Mouse (Mus musculus): ENCODE data around the gene Olfr1245. TPM values are rescaled to one million over a fixed set of nuclear protein-coding genes. Genes with fewer than 3 reads are reported as not detected.
"Not testable (repeated sequence)": the region's sequence is repeated elsewhere in the genome, so short reads cannot be mapped to it uniquely, and the experiment has no call there.

The Olfr1245 gene
- polyA plus RNA-seq (2011; ENCODE audit: insufficient read length, low read depth, missing spikeins), result not detected in 2 replicates

GRCm38 (mm10) chr2:89578347-89578746, at the start of gene Olfr1245:
Gene Olfr1245 (minus strand): TSS chr2:89578447.
- no peak within 1 kb of the TSS for H3K27ac ChIP-seq (ENCODE audit: insufficient read depth, low read length)
- TF ChIP-seq CTCF (IDR thresholded peaks at IDR 0.05; ENCODE audit: borderline replicate concordance, insufficient read depth, low read length) (no peak), POLR2A (IDR thresholded peaks at IDR 0.05; ENCODE audit: low read depth, low read length) (no peak)
- no peaks in the 10 kb centered on the region for H3K4me1 ChIP-seq (ENCODE audit: control insufficient read depth, insufficient read depth, low read length)
- H3K4me3 ChIP-seq (ENCODE audit: insufficient read depth, low read length), result no peak within 1 kb of the TSS

- not testable (repeated sequence) for H3K4me1 ChIP-seq (ENCODE audit: control insufficient read depth, insufficient read depth, low read length); H3K4me3 ChIP-seq (ENCODE audit: insufficient read depth, low read length); H3K27ac ChIP-seq (ENCODE audit: insufficient read depth, low read length)
Observed at GRCm38 (mm10) chr2:89618145-89618544, 39.9 kb upstream of the Olfr1245 start, which contains the start of gene Olfr1248. Gene Olfr1248 (minus strand): TSS chr2:89618245.

- H3K27ac ChIP-seq (ENCODE audit: insufficient read depth, low read length), result no peak within 1 kb of the TSS
- H3K4me3 ChIP-seq (ENCODE audit: insufficient read depth, low read length), result no peak within 1 kb of the TSS
- no peaks in the 10 kb centered on the region for H3K4me1 ChIP-seq (ENCODE audit: control insufficient read depth, insufficient read depth, low read length)
- no peak for TF ChIP-seq CTCF (IDR thresholded peaks at IDR 0.05; ENCODE audit: borderline replicate concordance, insufficient read depth, low read length)
- TF ChIP-seq POLR2A (IDR thresholded peaks at IDR 0.05; ENCODE audit: low read depth, low read length), result no peak
Observed at GRCm38 (mm10) chr2:89614030-89614429, 35.8 kb upstream of the Olfr1245 start, which contains the start of gene Olfr1247. Gene Olfr1247 (minus strand): TSS chr2:89614130.

- Histone ChIP-seq H3K4me1 (ENCODE audit: control insufficient read depth, insufficient read depth, low read length) (no peaks in the 10 kb centered on the region), H3K4me3 (ENCODE audit: insufficient read depth, low read length) (no peak within 1 kb of the TSS), H3K27ac (ENCODE audit: insufficient read depth, low read length) (no peak within 1 kb of the TSS)
- no peak for TF ChIP-seq POLR2A (IDR thresholded peaks at IDR 0.05; ENCODE audit: low read depth, low read length)
- no peak for TF ChIP-seq CTCF (IDR thresholded peaks at IDR 0.05; ENCODE audit: borderline replicate concordance, insufficient read depth, low read length)
Observed at GRCm38 (mm10) chr2:89593057-89593456, 14.8 kb upstream of the Olfr1245 start, which contains the start of gene Olfr1246. Gene Olfr1246 (minus strand): TSS chr2:89593157.

- not testable (repeated sequence) for H3K27ac ChIP-seq (ENCODE audit: insufficient read depth, low read length); H3K4me3 ChIP-seq (ENCODE audit: insufficient read depth, low read length)
Observed at GRCm38 (mm10) chr2:89562706-89563105, 15.5 kb downstream of the Olfr1245 start.

GRCm38 (mm10) chr2:89544516-89544915, 33.7 kb downstream of the Olfr1245 start:
- TF ChIP-seq CTCF (IDR thresholded peaks at IDR 0.05; ENCODE audit: borderline replicate concordance, insufficient read depth, low read length) (no peak), POLR2A (IDR thresholded peaks at IDR 0.05; ENCODE audit: low read depth, low read length) (no peak)
- Histone ChIP-seq H3K4me1 (ENCODE audit: control insufficient read depth, insufficient read depth, low read length) (no peaks in the 10 kb centered on the region), H3K4me3 (ENCODE audit: insufficient read depth, low read length) (no peak overlapping the region), H3K27ac (ENCODE audit: insufficient read depth, low read length) (no peak overlapping the region)

More at GRCm38 (mm10) chr2:89562706-89563105, 15.5 kb downstream of the Olfr1245 start:
- not testable (repeated sequence) for H3K4me1 ChIP-seq (ENCODE audit: control insufficient read depth, insufficient read depth, low read length)

GRCm38 (mm10) chr2:89539923-89540322, 38.3 kb downstream of the Olfr1245 start:
- Histone ChIP-seq H3K4me1 (ENCODE audit: control insufficient read depth, insufficient read depth, low read length) (no peaks in the 10 kb centered on the region), H3K4me3 (ENCODE audit: insufficient read depth, low read length) (no peak overlapping the region)
- TF ChIP-seq CTCF (IDR thresholded peaks at IDR 0.05; ENCODE audit: borderline replicate concordance, insufficient read depth, low read length) (no peak), POLR2A (IDR thresholded peaks at IDR 0.05; ENCODE audit: low read depth, low read length) (no peak)

GRCm38 (mm10) chr2:89531387-89531786, 46.9 kb downstream of the Olfr1245 start, which contains the start of gene Olfr1243:
Gene Olfr1243 (minus strand): TSS chr2:89531487.
- Histone ChIP-seq H3K27ac (ENCODE audit: insufficient read depth, low read length) (no peak within 1 kb of the TSS), H3K4me3 (ENCODE audit: insufficient read depth, low read length) (no peak within 1 kb of the TSS), H3K4me1 (ENCODE audit: control insufficient read depth, insufficient read depth, low read length) (no peaks in the 10 kb centered on the region)
- TF ChIP-seq CTCF (IDR thresholded peaks at IDR 0.05; ENCODE audit: borderline replicate concordance, insufficient read depth, low read length) (no peak), POLR2A (IDR thresholded peaks at IDR 0.05; ENCODE audit: low read depth, low read length) (no peak)

More at GRCm38 (mm10) chr2:89539923-89540322, 38.3 kb downstream of the Olfr1245 start:
- no peak overlapping the region for H3K27ac ChIP-seq (ENCODE audit: insufficient read depth, low read length)

Other genes starting within 250 kb of the Olfr1245 start
- gene Olfr1232, start 248.8 kb downstream of the Olfr1245 start, polyA plus RNA-seq (2011; ENCODE audit: insufficient read length, low read depth, missing spikeins), result not detected in 2 replicates
- not detected in 2 replicates for gene Olfr1233, start 236.0 kb downstream of the Olfr1245 start, polyA plus RNA-seq (2011; ENCODE audit: insufficient read length, low read depth, missing spikeins)
- not detected in 2 replicates for gene Olfr1234, start 213.6 kb downstream of the Olfr1245 start, polyA plus RNA-seq (2011; ENCODE audit: insufficient read length, low read depth, missing spikeins)
- gene Olfr1238, start 168.8 kb downstream of the Olfr1245 start, polyA plus RNA-seq (2011; ENCODE audit: insufficient read length, low read depth, missing spikeins), result not detected in 2 replicates
- not detected in 2 replicates for gene Olfr1239, start 158.0 kb downstream of the Olfr1245 start, polyA plus RNA-seq (2011; ENCODE audit: insufficient read length, low read depth, missing spikeins)
- not detected in 2 replicates for gene Olfr1240, start 135.4 kb downstream of the Olfr1245 start, polyA plus RNA-seq (2011; ENCODE audit: insufficient read length, low read depth, missing spikeins)
- gene Olfr1241, start 91.3 kb downstream of the Olfr1245 start, polyA plus RNA-seq (2011; ENCODE audit: insufficient read length, low read depth, missing spikeins), result not detected in 2 replicates
- gene Olfr1242, start 80.1 kb downstream of the Olfr1245 start, polyA plus RNA-seq (2011; ENCODE audit: insufficient read length, low read depth, missing spikeins), result not detected in 2 replicates
- not detected in 2 replicates for gene Olfr1243, start 47.0 kb downstream of the Olfr1245 start, polyA plus RNA-seq (2011; ENCODE audit: insufficient read length, low read depth, missing spikeins)
- not detected in 2 replicates for gene Olfr1246, start 14.7 kb upstream of the Olfr1245 start, polyA plus RNA-seq (2011; ENCODE audit: insufficient read length, low read depth, missing spikeins)
- gene Olfr1247, start 35.7 kb upstream of the Olfr1245 start, polyA plus RNA-seq (2011; ENCODE audit: insufficient read length, low read depth, missing spikeins), result not detected in 2 replicates
- not detected in 2 replicates for gene Olfr1248, start 39.8 kb upstream of the Olfr1245 start, polyA plus RNA-seq (2011; ENCODE audit: insufficient read length, low read depth, missing spikeins)
- gene Olfr1249, start 56.5 kb upstream of the Olfr1245 start, polyA plus RNA-seq (2011; ENCODE audit: insufficient read length, low read depth, missing spikeins), result not detected in 2 replicates
- gene Olfr1250, start 83.0 kb upstream of the Olfr1245 start, polyA plus RNA-seq (2011; ENCODE audit: insufficient read length, low read depth, missing spikeins), result not detected in 2 replicates
- not detected in 2 replicates for gene Olfr1251, start 93.5 kb upstream of the Olfr1245 start, polyA plus RNA-seq (2011; ENCODE audit: insufficient read length, low read depth, missing spikeins)
- not detected in 2 replicates for gene Olfr1252, start 146.6 kb upstream of the Olfr1245 start, polyA plus RNA-seq (2011; ENCODE audit: insufficient read length, low read depth, missing spikeins)
- gene Olfr1253, start 178.6 kb upstream of the Olfr1245 start, polyA plus RNA-seq (2011; ENCODE audit: insufficient read length, low read depth, missing spikeins), result not detected in 2 replicates
- not detected in 2 replicates for gene Olfr1254, start 215.2 kb upstream of the Olfr1245 start, polyA plus RNA-seq (2011; ENCODE audit: insufficient read length, low read depth, missing spikeins)
- not detected in 2 replicates for gene Olfr1255, start 233.6 kb upstream of the Olfr1245 start, polyA plus RNA-seq (2011; ENCODE audit: insufficient read length, low read depth, missing spikeins)